Mouse (Mus musculus): ENCODE measurements at regions not wholly inside any gene's neighbourhood (a gene's known extent, or its start where the extent isn't known, plus 50 kb on each side); places are given as distances from the start of the nearest gene placed in this dataset.

- Histone ChIP-seq H3K9ac (ENCODE audit: low read depth, poor library complexity, severe bottlenecking) (no peak overlapping the region), H3K36me3 (ENCODE audit: control insufficient read depth, insufficient read depth, low read length, poor library complexity, severe bottlenecking) (no peaks in the 10 kb centered on the region), H3K4me3 (ENCODE audit: low read depth, low read length) (no peak overlapping the region), H3K4me1 (ENCODE audit: control insufficient read depth, insufficient read depth, low read length) (no peaks in the 10 kb centered on the region), H3K9me3 (replicated peaks; ENCODE audit: control insufficient read depth, insufficient read depth, low read length, poor library complexity, severe bottlenecking) (no peaks in the 10 kb centered on the region), H3K27me3 (ENCODE audit: control insufficient read depth, insufficient read depth, low read length, poor library complexity, severe bottlenecking) (no peaks in the 10 kb centered on the region), H3K27ac (ENCODE audit: insufficient read depth, low read length) (no peak overlapping the region)
- TF ChIP-seq POLR2A (IDR thresholded peaks at IDR 0.05; ENCODE audit: insufficient read depth, low read length) (no peak), EP300 (IDR thresholded peaks at IDR 0.05; ENCODE audit: insufficient read depth, low read depth, low read length) (no peak), CTCF (IDR thresholded peaks at IDR 0.05; ENCODE audit: low read depth, low read length) (no peak)
Measured at GRCm38 (mm10) chr1:107811136-107811535, 221.3 kb downstream of the Serpinb8 start.

GRCm38 (mm10) chr1:107811859-107812258, 222.1 kb downstream of the Serpinb8 start:
- H3K27ac ChIP-seq (ENCODE audit: insufficient read depth, low read length), result no peak overlapping the region
- H3K4me3 ChIP-seq (ENCODE audit: low read depth, low read length), result no peak overlapping the region
- no peaks in the 10 kb centered on the region for H3K4me1 ChIP-seq (ENCODE audit: control insufficient read depth, insufficient read depth, low read length)
- no peaks in the 10 kb centered on the region for H3K36me3 ChIP-seq (ENCODE audit: control insufficient read depth, insufficient read depth, low read length, poor library complexity, severe bottlenecking)
- H3K27me3 ChIP-seq (ENCODE audit: control insufficient read depth, insufficient read depth, low read length, poor library complexity, severe bottlenecking), result no peaks in the 10 kb centered on the region
- H3K9me3 ChIP-seq (replicated peaks; ENCODE audit: control insufficient read depth, insufficient read depth, low read length, poor library complexity, severe bottlenecking), result no peaks in the 10 kb centered on the region
- no peak overlapping the region for H3K9ac ChIP-seq (ENCODE audit: low read depth, poor library complexity, severe bottlenecking)
- TF ChIP-seq EP300 (IDR thresholded peaks at IDR 0.05; ENCODE audit: insufficient read depth, low read depth, low read length), result no peak
- TF ChIP-seq POLR2A (IDR thresholded peaks at IDR 0.05; ENCODE audit: insufficient read depth, low read length), result no peak
- TF ChIP-seq CTCF (IDR thresholded peaks at IDR 0.05; ENCODE audit: low read depth, low read length), result no peak

- no peak overlapping the region for H3K4me3 ChIP-seq (ENCODE audit: low read depth, low read length)
- no peak overlapping the region for H3K27ac ChIP-seq (ENCODE audit: insufficient read depth, low read length)
- no peaks in the 10 kb centered on the region for H3K27me3 ChIP-seq (ENCODE audit: control insufficient read depth, insufficient read depth, low read length, poor library complexity, severe bottlenecking)
- TF ChIP-seq POLR2A (IDR thresholded peaks at IDR 0.05; ENCODE audit: insufficient read depth, low read length) (no peak), CTCF (IDR thresholded peaks at IDR 0.05; ENCODE audit: low read depth, low read length) (no peak), EP300 (IDR thresholded peaks at IDR 0.05; ENCODE audit: insufficient read depth, low read depth, low read length) (no peak)
- H3K36me3 ChIP-seq (ENCODE audit: control insufficient read depth, insufficient read depth, low read length, poor library complexity, severe bottlenecking), result no peaks in the 10 kb centered on the region
- no peak overlapping the region for H3K9ac ChIP-seq (ENCODE audit: low read depth, poor library complexity, severe bottlenecking)
- H3K9me3 ChIP-seq (replicated peaks; ENCODE audit: control insufficient read depth, insufficient read depth, low read length, poor library complexity, severe bottlenecking), result no peaks in the 10 kb centered on the region
- H3K4me1 ChIP-seq (ENCODE audit: control insufficient read depth, insufficient read depth, low read length), result no peaks in the 10 kb centered on the region
Measured at GRCm38 (mm10) chr1:107837877-107838276, 248.1 kb downstream of the Serpinb8 start.

- no peak for TF ChIP-seq POLR2A (IDR thresholded peaks at IDR 0.05; ENCODE audit: insufficient read depth, low read length)
- no peak for TF ChIP-seq CTCF (IDR thresholded peaks at IDR 0.05; ENCODE audit: low read depth, low read length)
- TF ChIP-seq EP300 (IDR thresholded peaks at IDR 0.05; ENCODE audit: insufficient read depth, low read depth, low read length), result no peak
- H3K9ac ChIP-seq (ENCODE audit: low read depth, poor library complexity, severe bottlenecking), result no peak overlapping the region
- H3K4me3 ChIP-seq (ENCODE audit: low read depth, low read length), result no peak overlapping the region
- H3K9me3 ChIP-seq (replicated peaks; ENCODE audit: control insufficient read depth, insufficient read depth, low read length, poor library complexity, severe bottlenecking), result 0 out of 2 replicates have a peak, but pooled peaks cover 2% of the 10 kb centered on the region
- no peaks in the 10 kb centered on the region; the same call in 1 of the 2 replicates for H3K27me3 ChIP-seq (ENCODE audit: control insufficient read depth, insufficient read depth, low read length, poor library complexity, severe bottlenecking)
- H3K4me1 ChIP-seq (ENCODE audit: control insufficient read depth, insufficient read depth, low read length), result no peaks in the 10 kb centered on the region
- H3K36me3 ChIP-seq (ENCODE audit: control insufficient read depth, insufficient read depth, low read length, poor library complexity, severe bottlenecking), result no peaks in the 10 kb centered on the region
- no peak overlapping the region for H3K27ac ChIP-seq (ENCODE audit: insufficient read depth, low read length)
Measured at GRCm38 (mm10) chr1:107852386-107852785, 262.6 kb downstream of the Serpinb8 start.

GRCm38 (mm10) chr1:107853001-107853400, 263.2 kb downstream of the Serpinb8 start:
- no peak overlapping the region for H3K4me3 ChIP-seq (ENCODE audit: low read depth, low read length)
- 0 out of 2 replicates have a peak, but pooled peaks cover 2% of the 10 kb centered on the region for H3K9me3 ChIP-seq (replicated peaks; ENCODE audit: control insufficient read depth, insufficient read depth, low read length, poor library complexity, severe bottlenecking)
- H3K9ac ChIP-seq (ENCODE audit: low read depth, poor library complexity, severe bottlenecking), result no peak overlapping the region
- H3K36me3 ChIP-seq (ENCODE audit: control insufficient read depth, insufficient read depth, low read length, poor library complexity, severe bottlenecking), result no peaks in the 10 kb centered on the region
- H3K27ac ChIP-seq (ENCODE audit: insufficient read depth, low read length), result no peak overlapping the region
- H3K27me3 ChIP-seq (ENCODE audit: control insufficient read depth, insufficient read depth, low read length, poor library complexity, severe bottlenecking), result no peaks in the 10 kb centered on the region; the same call in 1 of the 2 replicates
- no peak for TF ChIP-seq CTCF (IDR thresholded peaks at IDR 0.05; ENCODE audit: low read depth, low read length)
- TF ChIP-seq EP300 (IDR thresholded peaks at IDR 0.05; ENCODE audit: insufficient read depth, low read depth, low read length), result no peak
- no peak for TF ChIP-seq POLR2A (IDR thresholded peaks at IDR 0.05; ENCODE audit: insufficient read depth, low read length)
- no peaks in the 10 kb centered on the region for H3K4me1 ChIP-seq (ENCODE audit: control insufficient read depth, insufficient read depth, low read length)

- Histone ChIP-seq H3K4me3 (ENCODE audit: low read depth, low read length) (no peak overlapping the region), H3K4me1 (ENCODE audit: control insufficient read depth, insufficient read depth, low read length) (no peaks in the 10 kb centered on the region), H3K27me3 (ENCODE audit: control insufficient read depth, insufficient read depth, low read length, poor library complexity, severe bottlenecking) (no peaks in the 10 kb centered on the region), H3K9ac (ENCODE audit: low read depth, poor library complexity, severe bottlenecking) (no peak overlapping the region), H3K36me3 (ENCODE audit: control insufficient read depth, insufficient read depth, low read length, poor library complexity, severe bottlenecking) (no peaks in the 10 kb centered on the region), H3K27ac (ENCODE audit: insufficient read depth, low read length) (no peak overlapping the region), H3K9me3 (replicated peaks; ENCODE audit: control insufficient read depth, insufficient read depth, low read length, poor library complexity, severe bottlenecking) (no peaks in the 10 kb centered on the region)
- TF ChIP-seq POLR2A (IDR thresholded peaks at IDR 0.05; ENCODE audit: insufficient read depth, low read length) (no peak), CTCF (IDR thresholded peaks at IDR 0.05; ENCODE audit: low read depth, low read length) (no peak), EP300 (IDR thresholded peaks at IDR 0.05; ENCODE audit: insufficient read depth, low read depth, low read length) (no peak)
Measured at GRCm38 (mm10) chr1:107897743-107898437, 308.1 kb downstream of the Serpinb8 start.

All from ES-Bruce4 (cell line).